Mouse (Mus musculus) liver (tissue): ENCODE data around the gene Atp10a.

Experiments used
- DNase-seq: peaks from one replicate; pipeline ENCODE4 v3.0.0-alpha.2; 2020; ENCODE audit warnings: mixed read lengths

The Atp10a gene

GRCm38 (mm10) chr7:58690997-58691596, 35.1 kb downstream of the Atp10a start:
- no peak for DNase-seq

- DNase-seq, result no peak
These were observed 36.7 kb downstream of the Atp10a start for GRCm38 (mm10) chr7:58692704-58693103.

- no peak for DNase-seq
These were observed 37.4 kb downstream of the Atp10a start for GRCm38 (mm10) chr7:58693342-58693741.

GRCm38 (mm10) chr7:58695661-58696060, 39.7 kb downstream of the Atp10a start:
- no peak for DNase-seq

GRCm38 (mm10) chr7:58697092-58697491, 41.1 kb downstream of the Atp10a start:
- DNase-seq, result no peak

GRCm38 (mm10) chr7:58698738-58699442, 42.9 kb downstream of the Atp10a start:
- no peak for DNase-seq

GRCm38 (mm10) chr7:58701311-58701710, 45.3 kb downstream of the Atp10a start:
- DNase-seq, result no peak

GRCm38 (mm10) chr7:58705158-58705557, 49.2 kb downstream of the Atp10a start:
- no peak for DNase-seq

GRCm38 (mm10) chr7:58709306-58709705, 53.3 kb downstream of the Atp10a start:
- DNase-seq, result no peak

GRCm38 (mm10) chr7:58710312-58710711, 54.3 kb downstream of the Atp10a start:
- no peak for DNase-seq

- no peak for DNase-seq
These were observed 55.8 kb downstream of the Atp10a start for GRCm38 (mm10) chr7:58711811-58712210.

- no peak for DNase-seq
These were observed 59.7 kb downstream of the Atp10a start for GRCm38 (mm10) chr7:58715576-58716144.

- no peak for DNase-seq
These were observed 60.7 kb downstream of the Atp10a start for GRCm38 (mm10) chr7:58716626-58717025.

GRCm38 (mm10) chr7:58718556-58718955, 62.6 kb downstream of the Atp10a start:
- DNase-seq, result no peak

GRCm38 (mm10) chr7:58719218-58719938, 63.4 kb downstream of the Atp10a start:
- DNase-seq, result no peak

- no peak for DNase-seq
These were observed 66.3 kb downstream of the Atp10a start for GRCm38 (mm10) chr7:58722250-58722649.

GRCm38 (mm10) chr7:58730201-58730600, 74.2 kb downstream of the Atp10a start:
- no peak for DNase-seq

- DNase-seq, result no peak
These were observed 74.9 kb downstream of the Atp10a start for GRCm38 (mm10) chr7:58730831-58731230.

- DNase-seq, result no peak
These were observed 76.4 kb downstream of the Atp10a start for GRCm38 (mm10) chr7:58732406-58732805.

- no peak for DNase-seq
These were observed 77.5 kb downstream of the Atp10a start for GRCm38 (mm10) chr7:58733490-58733901.

GRCm38 (mm10) chr7:58736841-58737547, 81.0 kb downstream of the Atp10a start:
- no peak for DNase-seq

- DNase-seq, result no peak
These were observed 84.2 kb downstream of the Atp10a start for GRCm38 (mm10) chr7:58740196-58740595.

- no peak for DNase-seq
These were observed 84.9 kb downstream of the Atp10a start for GRCm38 (mm10) chr7:58740842-58741241.
